Mouse (Mus musculus): ENCODE measurements at regions not wholly inside any gene's neighbourhood (a gene's known extent, or its start where the extent isn't known, plus 50 kb on each side); places are given as distances from the start of the nearest gene placed in this dataset.

DNA sequence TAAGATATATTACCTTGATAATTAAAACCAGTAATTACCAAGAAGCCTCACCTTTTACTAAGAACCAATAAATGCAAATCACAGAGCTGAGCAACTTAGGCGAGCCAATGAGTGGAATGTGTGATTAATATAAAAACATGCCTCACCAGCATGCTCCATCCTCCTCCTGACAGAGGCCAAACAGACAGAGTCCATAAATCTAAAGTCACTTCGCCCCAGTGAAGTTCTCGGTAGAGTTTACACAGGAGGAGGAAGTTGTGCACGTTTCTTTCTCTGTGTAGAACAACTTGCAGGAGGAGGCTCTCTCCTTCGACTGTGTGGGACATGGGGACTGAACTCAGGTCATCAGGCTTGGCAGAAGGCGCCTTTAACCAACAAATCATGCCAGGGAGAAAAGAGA is 139.5 kb upstream of the Cops8 start:
- TF ChIP-seq CTCF (IDR thresholded peaks at IDR 0.05; ENCODE audit: insufficient read depth, low read length) (no peak), POLR2A (IDR thresholded peaks at IDR 0.05; ENCODE audit: borderline replicate concordance, extremely low read depth, low read depth, low read length) (no peak)

Data from lung, adult 2 months (tissue).